Mouse (Mus musculus) embryonic fibroblast, embryonic 13.5 days (primary cell): ENCODE results near the gene Baz2a.

Source experiments
- CTCF ChIP-seq: IDR thresholded peaks from 2 replicates; pipeline ENCODE4 v1.5.1; 2011; ENCODE audit warnings: mild to moderate bottlenecking, control low read depth, low read length, moderate library complexity, borderline replicate concordance; ENCODE audit not compliant: insufficient read depth
- POLR2A ChIP-seq: IDR thresholded peaks from 2 replicates; pipeline ENCODE4 v1.6.1; 2011; ENCODE audit warnings: low read depth, mild to moderate bottlenecking, control low read depth, low read length, moderate library complexity

- TF ChIP-seq POLR2A: no peak
- no peak for TF ChIP-seq CTCF
These were observed 36.8 kb downstream of the Baz2a start for GRCm38 (mm10) chr10:128128143-128128542.
